Mouse (Mus musculus) right cerebral cortex, postnatal 14 days (tissue): ENCODE measurements at regions not wholly inside any gene's neighbourhood (a gene's known extent, or its start where the extent isn't known, plus 50 kb on each side); places are given as distances from the start of the nearest gene placed in this dataset.

ENCODE experiments used
- DNase-seq: peaks from one replicate; pipeline ENCODE4 v3.0.0; 2022

DNA sequence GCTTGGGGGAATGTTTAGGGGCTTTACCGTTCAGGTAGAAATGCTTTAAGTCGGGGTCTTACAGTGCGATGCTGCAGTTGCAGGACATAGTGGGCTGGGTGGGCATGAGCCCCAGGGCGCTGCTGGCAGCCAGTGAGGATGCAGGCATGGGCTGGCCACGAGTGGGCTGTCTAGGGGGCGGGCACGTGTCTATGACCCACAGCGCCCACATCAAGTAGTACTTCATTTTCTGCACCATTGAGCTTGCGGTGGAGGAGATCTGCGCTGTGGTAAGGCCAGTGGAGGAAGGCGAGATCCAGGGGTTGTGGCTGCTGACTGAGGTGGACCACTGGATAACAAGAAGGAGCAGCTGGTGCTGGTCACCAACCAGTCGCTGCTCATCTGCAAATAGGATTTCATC lies 52.4 kb upstream of the Olfr291 start:
- no peak for DNase-seq

- DNase-seq, result no peak
Measured at GRCm38 (mm10) chr7:84794655-84795054, 58.7 kb upstream of the Olfr291 start.

- DNase-seq, result peak; percentile 88
Measured at GRCm38 (mm10) chr7:84779276-84779825, 74.0 kb upstream of the Olfr291 start.

GRCm38 (mm10) chr7:84777696-84778095 lies 75.7 kb upstream of the Olfr291 start:
- DNase-seq, result no peak

- DNase-seq, result no peak
Measured at GRCm38 (mm10) chr7:84756261-84756660, 66.5 kb upstream of the Zfand6 start.

DNA sequence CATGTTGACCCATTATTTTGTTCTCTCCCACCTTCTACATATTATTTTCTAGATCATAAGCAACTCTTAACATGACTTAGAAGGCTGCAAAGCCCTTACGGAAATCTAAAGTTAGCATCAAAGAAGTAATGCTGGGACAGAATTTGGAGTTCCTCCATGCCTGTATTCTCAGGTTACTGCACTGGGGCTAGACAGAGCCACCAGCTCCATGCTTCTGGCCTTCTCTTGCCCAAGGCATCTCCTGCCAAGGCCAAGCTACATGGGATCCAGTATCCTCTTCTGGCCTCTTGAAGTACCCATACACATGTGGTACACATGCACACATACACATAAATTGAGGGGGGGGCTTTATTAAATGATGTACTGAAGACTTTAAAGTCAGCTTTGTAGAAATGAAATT lies 63.6 kb upstream of the Zfand6 start:
- DNase-seq, result no peak

- peak; percentile 55 for DNase-seq
Measured at GRCm38 (mm10) chr7:84749434-84750301, 59.9 kb upstream of the Zfand6 start.

- no peak for DNase-seq
Measured at GRCm38 (mm10) chr7:84747847-84748246, 58.1 kb upstream of the Zfand6 start.

GRCm38 (mm10) chr7:84744321-84745070 lies 54.7 kb upstream of the Zfand6 start:
- no peak for DNase-seq

DNA sequence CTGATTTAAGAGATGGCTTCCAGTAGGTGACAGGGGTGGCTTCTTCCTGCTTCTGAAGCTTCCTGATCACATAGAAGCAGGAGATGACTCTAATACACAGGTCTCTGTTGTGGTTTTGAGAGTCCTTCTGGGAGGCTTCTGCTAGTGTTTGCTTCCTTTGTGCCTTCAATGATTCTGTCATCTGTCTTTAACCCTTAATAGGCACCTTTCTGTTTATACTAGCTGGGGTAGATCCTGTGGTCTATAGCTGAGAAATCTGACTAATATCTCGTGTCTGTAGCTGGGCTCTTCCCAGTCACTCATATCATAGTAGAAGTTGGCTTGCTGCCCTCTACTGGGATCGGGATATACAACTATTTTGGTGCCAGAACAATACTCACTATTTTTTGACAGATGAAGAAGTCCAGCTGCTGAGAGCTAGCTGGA lies 50.2 kb upstream of the Zfand6 start:
- no peak for DNase-seq
